Mouse (Mus musculus) G1E (cell line): ENCODE measurements around the gene Cd207.

Experiments used
- CTCF ChIP-seq: IDR thresholded peaks from 2 replicates; pipeline ENCODE4 v1.5.1; 2012; ENCODE audit warnings: low read depth, low read length, inconsistent platforms, mixed read lengths
- GATA1 ChIP-seq: IDR thresholded peaks from 2 replicates; pipeline ENCODE4 v1.6.1; 2012; ENCODE audit warnings: borderline replicate concordance, low read length, inconsistent platforms, mixed read lengths

DNA sequence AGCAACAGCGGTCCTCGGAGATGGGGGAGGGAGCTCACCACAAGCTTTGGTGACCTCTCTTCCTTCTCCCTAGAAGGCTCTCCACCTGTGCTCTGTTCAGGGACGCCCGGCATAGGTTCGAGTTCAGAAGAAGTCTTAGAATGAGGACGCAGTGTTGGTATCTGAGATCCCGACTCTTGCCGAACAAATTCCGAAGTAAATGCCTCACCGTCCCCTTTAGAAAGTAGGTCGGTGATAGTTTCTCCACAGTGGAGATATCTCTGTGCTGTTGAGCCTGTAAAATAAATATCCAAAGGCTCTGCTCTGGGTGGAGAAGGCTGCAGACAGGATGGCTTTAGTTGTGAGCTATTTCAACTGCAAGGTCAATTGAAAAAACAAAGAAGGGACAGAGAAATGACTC is 23.3 kb upstream of the Cd207 start:
- no peak for TF ChIP-seq CTCF
- no peak for TF ChIP-seq GATA1
